Mouse (Mus musculus): ENCODE results near the gene Ift122. TPM values are rescaled to one million over a fixed set of nuclear protein-coding genes. Genes with fewer than 3 reads are reported as not detected.

Ift122 gene
- polyA plus RNA-seq, 1 experiment from 2014 or later = 25.0 TPM

DNA sequence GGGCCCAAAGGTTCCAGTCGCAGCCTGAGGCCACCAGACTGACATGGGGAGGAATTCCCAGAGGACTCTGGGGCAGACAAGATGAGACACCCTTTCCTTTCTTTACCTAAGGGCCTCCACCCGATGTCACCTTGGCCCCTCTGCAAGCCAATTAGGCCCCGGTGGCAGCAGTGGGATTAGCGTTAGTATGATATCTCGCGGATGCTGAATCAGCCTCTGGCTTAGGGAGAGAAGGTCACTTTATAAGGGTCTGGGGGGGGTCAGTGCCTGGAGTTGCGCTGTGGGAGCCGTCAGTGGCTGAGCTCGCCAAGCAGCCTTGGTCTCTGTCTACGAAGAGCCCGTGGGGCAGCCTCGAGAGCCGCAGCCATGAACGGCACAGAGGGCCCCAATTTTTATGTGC, 78.4 kb downstream of the Ift122 start, which contains the start of gene Rho:
Rho (plus strand) TSS at position 110 of the 400 bp plus-strand sequence.
- Histone ChIP-seq H3K27me3 (no peaks in the 10 kb centered on the region), H3K4me3 (replicated peaks) (no peak within 1 kb of the TSS)
- ATAC-seq (ENCODE audit: insufficient number of reproducible peaks, low FRiP score, low TSS enrichment, low read depth) = no peak

DNA sequence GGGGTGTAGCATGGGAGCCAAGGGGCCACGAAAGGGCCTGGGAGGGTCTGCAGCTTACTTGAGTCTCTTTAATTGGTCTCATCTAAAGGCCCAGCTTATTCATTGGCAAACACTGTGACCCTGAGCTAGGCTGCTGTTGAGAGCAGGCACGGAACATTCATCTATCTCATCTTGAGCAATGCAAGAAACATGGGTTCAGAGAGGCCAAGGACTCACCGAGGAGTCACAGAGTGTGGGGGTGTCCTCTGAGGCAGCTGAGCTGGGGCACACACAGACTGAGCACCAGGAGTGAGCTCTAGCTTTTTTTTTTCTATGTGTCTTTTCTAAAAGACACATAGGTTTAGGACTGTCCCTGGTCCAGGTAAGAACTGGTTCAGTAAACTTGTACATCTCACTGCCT, 79.1 kb downstream of the Ift122 start:
- Histone ChIP-seq H3K4me1 (no peaks in the 10 kb centered on the region), H3K4me2 (replicated peaks) (no peak overlapping the region), H3K9me3 (replicated peaks) (no peaks in the 10 kb centered on the region), H3K9ac (no peak overlapping the region), H3K4me3 (replicated peaks) (no peak overlapping the region), H3K27me3 (no peaks in the 10 kb centered on the region), H3K36me3 (no peaks in the 10 kb centered on the region), H3K27ac (replicated peaks) (no peak overlapping the region)
- WGBS = 96% methylated on average over 3 of the region's 3 CpGs
- ATAC-seq (ENCODE audit: insufficient number of reproducible peaks, low FRiP score, low TSS enrichment, low read depth) = no peak

More for the DNA sequence above, 78.4 kb downstream of the Ift122 start, which contains the start of gene Rho:
- WGBS = 83% methylated on average over 14 of the region's 14 CpGs
- Histone ChIP-seq H3K27ac (replicated peaks) (no peak within 1 kb of the TSS), H3K4me1 (peaks cover 7% of the 10 kb centered on the region), H3K4me2 (replicated peaks) (no peak within 1 kb of the TSS), H3K36me3 (no peaks in the 10 kb centered on the region), H3K9me3 (replicated peaks) (no peaks in the 10 kb centered on the region), H3K9ac (no peak within 1 kb of the TSS)

- H3K9me3 ChIP-seq (replicated peaks) = no peaks in the 10 kb centered on the region
- H3K27ac ChIP-seq (replicated peaks) = no peak overlapping the region
- 81% methylated on average over 8 of the region's 8 CpGs for WGBS
- ATAC-seq (ENCODE audit: insufficient number of reproducible peaks, low FRiP score, low TSS enrichment, low read depth) = no peak
- no peak overlapping the region for H3K9ac ChIP-seq
- no peaks in the 10 kb centered on the region for H3K4me1 ChIP-seq
- no peak overlapping the region for H3K4me3 ChIP-seq (replicated peaks)
- no peaks in the 10 kb centered on the region for H3K27me3 ChIP-seq
- H3K4me2 ChIP-seq (replicated peaks) = no peak overlapping the region
- no peaks in the 10 kb centered on the region for H3K36me3 ChIP-seq
These were observed 82.3 kb downstream of the Ift122 start for GRCm38 (mm10) chr6:115935544-115935943.

DNA sequence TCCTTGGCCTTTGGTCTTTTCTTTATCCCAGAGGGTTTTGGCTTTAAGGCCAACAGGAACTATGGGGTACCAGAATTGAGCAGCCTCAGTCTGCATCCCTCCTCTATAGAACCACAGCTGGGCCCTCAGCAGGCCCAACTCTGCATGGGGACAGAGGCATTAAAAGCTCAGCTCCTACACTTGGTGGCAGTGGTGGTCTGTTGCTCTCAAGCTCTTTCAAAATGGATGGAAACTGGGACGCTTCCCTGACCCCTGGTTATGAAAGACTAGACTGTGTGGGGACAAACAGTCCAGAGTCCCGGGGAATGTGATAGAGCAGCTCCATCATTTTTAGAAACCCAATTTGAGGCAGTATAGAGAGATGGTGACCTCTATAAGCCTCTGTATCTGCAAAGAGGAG, 84.7 kb downstream of the Ift122 start:
- no peaks in the 10 kb centered on the region for H3K36me3 ChIP-seq
- no peaks in the 10 kb centered on the region for H3K27me3 ChIP-seq
- ATAC-seq (ENCODE audit: insufficient number of reproducible peaks, low FRiP score, low TSS enrichment, low read depth) = no peak
- H3K9ac ChIP-seq = no peak overlapping the region
- no peaks in the 10 kb centered on the region for H3K4me1 ChIP-seq
- no peak overlapping the region for H3K4me3 ChIP-seq (replicated peaks)
- WGBS = 88% methylated on average over 2 of the region's 2 CpGs
- no peak overlapping the region for H3K27ac ChIP-seq (replicated peaks)
- H3K4me2 ChIP-seq (replicated peaks) = no peak overlapping the region
- H3K9me3 ChIP-seq (replicated peaks) = no peaks in the 10 kb centered on the region

DNA sequence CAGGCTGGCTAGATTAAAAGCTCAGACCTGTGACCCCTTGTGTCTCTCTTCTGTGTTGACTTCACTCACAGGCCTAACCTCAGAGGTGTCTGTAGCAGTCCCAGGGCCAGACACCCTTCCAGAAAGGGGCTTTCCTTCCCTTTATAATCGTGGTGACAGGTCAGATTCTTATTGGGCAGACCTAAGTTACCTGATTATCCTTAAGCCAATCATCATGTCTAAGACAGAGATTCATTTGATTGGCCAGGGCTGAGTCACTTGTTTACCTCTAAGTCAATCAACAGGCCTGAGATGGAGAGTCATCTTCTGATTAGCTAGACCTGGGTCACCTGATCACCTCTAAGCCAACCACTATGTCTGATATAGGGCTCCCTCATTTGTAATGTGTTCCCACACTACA, 85.5 kb downstream of the Ift122 start:
- Histone ChIP-seq H3K4me2 (replicated peaks) (no peak overlapping the region), H3K27ac (replicated peaks) (no peak overlapping the region), H3K9ac (no peak overlapping the region), H3K36me3 (no peaks in the 10 kb centered on the region), H3K4me3 (replicated peaks) (no peak overlapping the region), H3K4me1 (peaks cover 6% of the 10 kb centered on the region), H3K27me3 (no peaks in the 10 kb centered on the region), H3K9me3 (replicated peaks) (no peaks in the 10 kb centered on the region)
- ATAC-seq (ENCODE audit: insufficient number of reproducible peaks, low FRiP score, low TSS enrichment, low read depth) = no peak
- WGBS = 55% methylated on average over 1 of the region's 1 CpGs

GRCm38 (mm10) chr6:115940603-115941002, 87.3 kb downstream of the Ift122 start:
- no peaks in the 10 kb centered on the region for H3K27me3 ChIP-seq
- no peak overlapping the region for H3K27ac ChIP-seq (replicated peaks)
- H3K9me3 ChIP-seq (replicated peaks) = no peaks in the 10 kb centered on the region
- H3K4me1 ChIP-seq = peaks cover 10% of the 10 kb centered on the region
- 59% methylated on average over 1 of the region's 1 CpGs for WGBS
- H3K9ac ChIP-seq = no peak overlapping the region
- H3K4me2 ChIP-seq (replicated peaks) = no peak overlapping the region
- no peaks in the 10 kb centered on the region for H3K36me3 ChIP-seq
- no peak overlapping the region for H3K4me3 ChIP-seq (replicated peaks)
- ATAC-seq (ENCODE audit: insufficient number of reproducible peaks, low FRiP score, low TSS enrichment, low read depth) = no peak

- H3K4me1 ChIP-seq = peaks cover 12% of the 10 kb centered on the region
- no peak for ATAC-seq (ENCODE audit: insufficient number of reproducible peaks, low FRiP score, low TSS enrichment, low read depth)
- H3K4me2 ChIP-seq (replicated peaks) = no peak overlapping the region
- WGBS = 17% methylated on average over 7 of the region's 12 CpGs
- no peak overlapping the region for H3K27ac ChIP-seq (replicated peaks)
- H3K4me3 ChIP-seq (replicated peaks) = no peak overlapping the region
- no peaks in the 10 kb centered on the region for H3K9me3 ChIP-seq (replicated peaks)
- no peak overlapping the region for H3K9ac ChIP-seq
- H3K27me3 ChIP-seq = no peaks in the 10 kb centered on the region
- no peaks in the 10 kb centered on the region for H3K36me3 ChIP-seq
These were observed 87.9 kb downstream of the Ift122 start for GRCm38 (mm10) chr6:115941128-115941527.

DNA sequence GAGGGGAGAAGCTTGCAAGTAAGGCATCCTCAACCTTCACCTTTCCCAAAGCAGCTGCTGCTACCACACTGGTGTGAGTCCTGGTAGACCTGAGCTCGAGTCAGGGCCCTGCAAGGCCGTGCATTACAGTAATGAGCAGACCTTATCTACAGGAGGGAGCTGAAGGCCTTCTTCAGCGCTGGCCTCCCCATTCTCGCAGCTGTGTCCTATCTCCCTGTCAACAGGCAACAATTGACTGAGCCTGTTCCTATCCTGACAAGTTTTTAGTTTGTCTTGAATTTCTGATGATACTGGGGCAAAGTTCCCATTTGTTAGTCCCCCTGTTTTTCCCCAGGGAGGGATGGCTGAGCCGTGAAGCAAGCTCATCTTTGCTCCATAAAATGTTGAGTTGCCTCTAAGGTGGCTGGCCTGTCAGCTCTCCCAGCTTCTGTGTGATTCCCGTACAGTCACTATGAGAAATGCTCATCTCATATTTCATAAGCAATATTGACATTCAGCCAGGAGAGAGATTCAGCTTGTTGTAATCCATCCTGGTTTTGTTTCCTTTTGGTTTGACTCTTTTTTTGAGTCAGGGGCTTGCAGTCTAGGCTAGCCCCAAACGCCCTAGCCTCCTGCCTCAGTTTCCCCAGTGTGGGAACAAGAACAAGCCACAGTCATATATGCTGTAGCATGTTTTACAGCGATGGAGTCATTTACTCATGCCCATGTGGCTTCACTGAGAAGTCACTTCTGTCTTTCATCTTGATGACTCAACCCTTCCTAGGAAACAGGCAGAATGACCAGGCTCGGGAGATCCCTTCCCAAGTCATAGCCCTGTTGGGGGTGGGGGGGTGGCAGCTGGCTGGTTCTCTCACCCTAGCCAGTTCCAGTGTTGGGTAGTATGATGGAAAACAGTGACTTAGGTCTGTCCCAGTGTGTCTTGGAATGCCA, 90.5 kb downstream of the Ift122 start:
- Histone ChIP-seq H3K36me3 (no peaks in the 10 kb centered on the region), H3K9ac (no peak overlapping the region), H3K27ac (replicated peaks) (no peak overlapping the region), H3K4me2 (replicated peaks) (no peak overlapping the region), H3K27me3 (no peaks in the 10 kb centered on the region), H3K4me1 (peaks cover 18% of the 10 kb centered on the region), H3K4me3 (replicated peaks) (no peak overlapping the region), H3K9me3 (replicated peaks) (no peaks in the 10 kb centered on the region)
- 61% methylated on average over 9 of the region's 9 CpGs for WGBS
- ATAC-seq (ENCODE audit: insufficient number of reproducible peaks, low FRiP score, low TSS enrichment, low read depth) = no peak

- Histone ChIP-seq H3K9ac (no peak within 1 kb of the TSS), H3K4me3 (replicated peaks) (no peak within 1 kb of the TSS), H3K4me1 (peaks cover 18% of the 10 kb centered on the region), H3K36me3 (no peaks in the 10 kb centered on the region), H3K27me3 (no peaks in the 10 kb centered on the region), H3K9me3 (replicated peaks) (no peaks in the 10 kb centered on the region), H3K27ac (replicated peaks) (no peak within 1 kb of the TSS), H3K4me2 (replicated peaks) (no peak within 1 kb of the TSS)
- no peak for ATAC-seq (ENCODE audit: insufficient number of reproducible peaks, low FRiP score, low TSS enrichment, low read depth)
- WGBS = 83% methylated on average over 5 of the region's 5 CpGs
These were observed 91.4 kb downstream of the Ift122 start, which contains the start of gene H1foo for GRCm38 (mm10) chr6:115944638-115945037. TSS of gene H1foo (plus strand) at chr6:115944938.

GRCm38 (mm10) chr6:115945633-115946032, 92.4 kb downstream of the Ift122 start:
- Histone ChIP-seq H3K9ac (no peak overlapping the region), H3K4me1 (peaks cover 18% of the 10 kb centered on the region), H3K27ac (replicated peaks) (no peak overlapping the region), H3K9me3 (replicated peaks) (no peaks in the 10 kb centered on the region), H3K36me3 (no peaks in the 10 kb centered on the region), H3K4me3 (replicated peaks) (no peak overlapping the region), H3K4me2 (replicated peaks) (no peak overlapping the region), H3K27me3 (no peaks in the 10 kb centered on the region)
- no peak for ATAC-seq (ENCODE audit: insufficient number of reproducible peaks, low FRiP score, low TSS enrichment, low read depth)
- 81% methylated on average over 8 of the region's 8 CpGs for WGBS

DNA sequence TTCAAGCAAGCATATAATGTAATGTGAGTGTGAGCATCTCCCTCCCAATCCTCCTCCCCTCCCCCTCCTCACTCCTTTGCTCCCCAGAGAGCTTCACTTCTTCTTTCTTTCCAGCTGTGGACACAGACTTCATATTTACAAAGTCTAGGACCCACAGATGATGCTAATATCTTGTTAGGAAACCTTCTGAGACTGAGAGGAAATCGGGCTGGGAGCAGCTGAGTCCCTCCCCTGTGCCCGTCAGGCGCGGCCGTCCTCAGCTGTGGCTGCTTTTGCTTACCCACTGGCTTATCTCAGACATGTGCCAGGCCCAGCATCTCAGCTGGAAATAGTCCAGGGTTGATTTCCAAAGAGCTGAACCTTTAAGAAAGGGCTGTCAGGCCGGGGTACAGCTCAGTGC, 93.1 kb downstream of the Ift122 start:
- H3K9me3 ChIP-seq (replicated peaks) = no peaks in the 10 kb centered on the region
- no peaks in the 10 kb centered on the region for H3K27me3 ChIP-seq
- H3K4me1 ChIP-seq = peaks cover 18% of the 10 kb centered on the region
- H3K9ac ChIP-seq = no peak overlapping the region
- no peak overlapping the region; the same call in 1 of the 2 replicates for H3K27ac ChIP-seq (replicated peaks)
- H3K4me2 ChIP-seq (replicated peaks) = no peak overlapping the region
- H3K36me3 ChIP-seq = no peaks in the 10 kb centered on the region
- 42% methylated on average over 6 of the region's 6 CpGs for WGBS
- H3K4me3 ChIP-seq (replicated peaks) = no peak overlapping the region
- ATAC-seq (ENCODE audit: insufficient number of reproducible peaks, low FRiP score, low TSS enrichment, low read depth) = no peak

Measured in embryonic facial prominence, embryonic 15.5 days (tissue).